Mouse (Mus musculus) embryonic facial prominence, embryonic 10.5 days (tissue): ENCODE measurements around the gene Arhgap15. TPM values are rescaled to one million over a fixed set of nuclear protein-coding genes. Genes with fewer than 3 reads are reported as not detected.

ENCODE experiments used
- DNase-seq: peaks from one replicate; pipeline ENCODE4 v3.0.0-alpha.2; 2017; ENCODE audit warnings: low spot score
- H3K27ac ChIP-seq: fragments of 300-500 bp; sonication (generic); replicated peaks from 2 replicates; pipeline ENCODE4 v1.5.1; 2016; ENCODE audit warnings: mild to moderate bottlenecking
- H3K27me3 ChIP-seq: fragments of 300-500 bp; sonication (generic); replicated peaks from 2 replicates; pipeline ENCODE4 v1.6.1; 2016; ENCODE audit warnings: low read depth, mild to moderate bottlenecking; ENCODE audit not compliant: poor library complexity, severe bottlenecking
- H3K36me3 ChIP-seq: fragments of 300-500 bp; sonication (generic); replicated peaks from 2 replicates; pipeline ENCODE4 v1.6.1; 2016; ENCODE audit warnings: mild to moderate bottlenecking, moderate library complexity
- H3K4me1 ChIP-seq: fragments of 300-500 bp; sonication (generic); 2 replicates; pipeline ENCODE4 v1.6.1; 2016
- H3K4me3 ChIP-seq: fragments of 300-500 bp; sonication (generic); 2 replicates; pipeline ENCODE4 v1.5.1; 2016; ENCODE audit warnings: mild to moderate bottlenecking, moderate library complexity
- H3K9me3 ChIP-seq: fragments of 300-500 bp; sonication (generic); 2 replicates; pipeline ENCODE4 v1.6.1; 2016; ENCODE audit warnings: mild to moderate bottlenecking
- WGBS: fragments of 180-500 bp; shearing (Covaris S2); methylation state at CpG from one replicate; pipeline ENCODE4 v1.1.7; 2016; 5-methylcytosine and 5-hydroxymethylcytosine counted together
- polyA plus RNA-seq: library from polyadenylated mRNA; unstranded; fragments of >200 nt; fragmentation: Nextera tagmentation; extraction: Ambion mirVana; gene quantifications from 2 replicates; pipeline ENCODE4 v1.2.1, GENCODE M21; 2016

Arhgap15 gene
- polyA plus RNA-seq, 1 experiment from 2014 or later = 0.31 TPM

- no peaks in the 10 kb centered on the region for H3K9me3 ChIP-seq
- H3K27ac ChIP-seq = no peak overlapping the region; the same call in 1 of the 2 replicates
- H3K27me3 ChIP-seq = no peaks in the 10 kb centered on the region
- peaks cover 19% of the 10 kb centered on the region for H3K4me1 ChIP-seq
- no peak overlapping the region for H3K4me3 ChIP-seq
- 17% methylated on average over 8 of the region's 8 CpGs for WGBS
- no peaks in the 10 kb centered on the region for H3K36me3 ChIP-seq
- no peak for DNase-seq
These were observed 469.7 kb downstream of the Arhgap15 start for GRCm38 (mm10) chr2:44218317-44218716.

DNA sequence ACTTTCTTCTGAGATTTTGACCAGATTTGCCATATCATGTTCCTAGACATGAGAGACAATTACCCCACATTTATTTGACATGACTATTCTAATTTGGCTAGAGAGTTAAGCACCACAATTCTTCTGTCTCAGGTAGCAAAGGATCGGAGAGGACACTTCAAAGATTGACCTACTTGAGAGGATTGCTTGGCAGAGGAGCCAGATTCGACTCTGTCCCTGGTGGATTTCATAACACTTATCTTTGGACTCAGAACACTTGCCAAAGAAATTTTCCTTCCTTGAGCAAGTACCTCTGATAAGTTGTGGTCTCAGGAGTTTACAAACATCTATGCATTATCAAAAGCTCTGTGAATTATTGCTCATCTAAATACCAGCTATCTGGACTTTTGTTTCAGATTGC is 473.1 kb downstream of the Arhgap15 start:
- Histone ChIP-seq H3K4me3 (no peak overlapping the region), H3K27ac (no peak overlapping the region), H3K4me1 (peaks cover 19% of the 10 kb centered on the region), H3K27me3 (no peaks in the 10 kb centered on the region), H3K9me3 (no peaks in the 10 kb centered on the region), H3K36me3 (no peaks in the 10 kb centered on the region)
- WGBS = 60% methylated on average over 2 of the region's 2 CpGs
- no peak for DNase-seq

DNA sequence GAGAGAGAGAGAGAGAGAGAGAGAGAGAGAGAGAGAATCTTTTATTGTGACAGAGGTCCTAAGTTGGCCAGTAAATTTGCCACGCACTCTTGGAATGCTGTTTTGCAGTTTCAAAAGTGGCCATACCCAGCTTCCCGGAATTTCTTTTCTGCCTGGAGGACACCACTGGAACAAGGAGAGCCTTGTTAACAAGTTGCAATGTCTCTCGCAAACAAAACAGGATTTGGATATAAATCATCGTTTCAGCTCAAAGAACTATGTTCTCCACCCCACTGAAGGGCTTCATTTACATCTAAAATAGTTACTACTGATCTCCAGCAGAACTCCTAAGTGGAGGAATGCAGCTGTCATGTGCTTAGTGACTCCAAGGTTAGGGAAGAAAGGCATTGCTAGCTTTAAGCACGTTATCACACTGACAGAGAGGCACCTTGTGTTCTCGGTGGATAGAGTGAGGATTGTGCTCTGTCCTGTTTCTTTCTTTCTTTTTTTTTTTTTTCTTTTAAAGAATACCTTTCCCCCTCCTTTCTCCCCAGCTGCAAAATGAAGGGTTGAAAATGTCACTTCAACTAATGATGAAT is 473.6 kb downstream of the Arhgap15 start:
- no peaks in the 10 kb centered on the region for H3K36me3 ChIP-seq
- no peaks in the 10 kb centered on the region for H3K9me3 ChIP-seq
- H3K27ac ChIP-seq = no peak overlapping the region
- H3K27me3 ChIP-seq = no peaks in the 10 kb centered on the region
- peaks cover 19% of the 10 kb centered on the region for H3K4me1 ChIP-seq
- 10% methylated on average over 6 of the region's 6 CpGs for WGBS
- no peak overlapping the region for H3K4me3 ChIP-seq
- DNase-seq = peak; percentile 15

DNA sequence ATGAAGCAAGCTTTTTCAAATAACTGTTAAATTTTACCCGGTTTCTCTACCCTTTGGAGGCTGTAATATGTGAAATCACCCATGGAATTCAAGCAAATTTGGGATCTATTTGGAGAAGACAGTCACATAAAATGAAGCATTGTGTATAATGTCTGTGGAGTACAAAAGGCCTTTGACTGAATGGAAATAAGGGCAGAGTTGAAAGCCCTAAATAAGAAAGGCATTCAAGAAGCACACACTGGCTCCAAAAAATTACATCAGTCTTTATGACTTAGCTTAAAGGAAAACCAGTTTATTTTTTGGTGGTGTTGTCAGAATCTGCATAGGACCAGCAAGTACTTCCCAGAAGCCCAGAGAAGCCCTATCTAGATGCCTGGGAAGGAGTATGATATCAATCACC is 486.2 kb downstream of the Arhgap15 start:
- no peaks in the 10 kb centered on the region for H3K9me3 ChIP-seq
- no peaks in the 10 kb centered on the region for H3K27me3 ChIP-seq
- no peak overlapping the region for H3K27ac ChIP-seq
- H3K4me3 ChIP-seq = no peak overlapping the region
- 37% methylated on average over 1 of the region's 1 CpGs for WGBS
- no peaks in the 10 kb centered on the region for H3K4me1 ChIP-seq
- H3K36me3 ChIP-seq = no peaks in the 10 kb centered on the region
- no peak for DNase-seq

DNA sequence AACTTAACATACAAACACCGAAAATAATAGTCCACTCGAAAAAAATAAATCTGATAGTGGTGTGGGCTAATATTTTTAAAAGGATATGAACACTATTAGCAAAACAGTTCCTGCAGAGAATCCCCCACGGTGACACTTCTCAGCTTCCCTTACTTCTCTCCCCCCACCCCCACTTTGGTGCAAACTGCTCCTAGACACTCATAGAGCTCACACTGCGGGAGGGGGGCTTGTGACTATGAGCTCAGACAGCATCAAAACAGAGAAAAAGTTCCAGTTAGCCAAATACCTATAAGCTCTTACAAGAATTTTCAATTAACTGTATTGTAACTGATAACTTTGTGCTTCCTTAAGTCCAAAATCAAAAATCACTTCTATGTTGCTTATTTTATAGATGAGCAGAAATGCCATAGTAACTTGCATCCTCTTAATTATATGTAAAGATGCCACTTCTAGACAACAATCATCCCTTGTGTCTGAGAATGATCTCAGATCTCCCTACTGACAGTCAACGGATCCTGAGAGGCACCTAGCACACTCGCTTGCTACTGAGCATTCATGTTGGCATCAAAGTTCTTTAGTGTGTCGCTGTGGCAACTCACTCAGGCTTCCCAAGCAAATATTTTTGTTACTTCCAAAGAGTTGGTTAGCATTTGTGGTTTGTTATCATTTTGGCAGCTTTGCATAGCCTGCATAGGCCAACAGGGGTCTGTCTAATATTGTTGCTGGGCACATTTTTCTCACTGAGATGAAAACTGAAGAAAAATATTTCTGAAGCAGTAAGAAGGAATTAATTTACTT is 493.2 kb downstream of the Arhgap15 start:
- no peak overlapping the region for H3K27ac ChIP-seq
- no peaks in the 10 kb centered on the region for H3K27me3 ChIP-seq
- 64% methylated on average over 7 of the region's 7 CpGs for WGBS
- H3K9me3 ChIP-seq = no peaks in the 10 kb centered on the region
- H3K4me3 ChIP-seq = no peak overlapping the region
- H3K4me1 ChIP-seq = 0 out of 2 replicates have a peak, but pooled peaks cover 2% of the 10 kb centered on the region
- no peaks in the 10 kb centered on the region for H3K36me3 ChIP-seq
- no peak for DNase-seq

GRCm38 (mm10) chr2:44242628-44243255 is 494.1 kb downstream of the Arhgap15 start:
- Histone ChIP-seq H3K4me1 (0 out of 2 replicates have a peak, but pooled peaks cover 2% of the 10 kb centered on the region), H3K27ac (no peak overlapping the region), H3K9me3 (no peaks in the 10 kb centered on the region), H3K27me3 (no peaks in the 10 kb centered on the region), H3K4me3 (no peak overlapping the region), H3K36me3 (no peaks in the 10 kb centered on the region)
- WGBS = 87% methylated on average over 15 of the region's 15 CpGs
- DNase-seq = no peak

DNA sequence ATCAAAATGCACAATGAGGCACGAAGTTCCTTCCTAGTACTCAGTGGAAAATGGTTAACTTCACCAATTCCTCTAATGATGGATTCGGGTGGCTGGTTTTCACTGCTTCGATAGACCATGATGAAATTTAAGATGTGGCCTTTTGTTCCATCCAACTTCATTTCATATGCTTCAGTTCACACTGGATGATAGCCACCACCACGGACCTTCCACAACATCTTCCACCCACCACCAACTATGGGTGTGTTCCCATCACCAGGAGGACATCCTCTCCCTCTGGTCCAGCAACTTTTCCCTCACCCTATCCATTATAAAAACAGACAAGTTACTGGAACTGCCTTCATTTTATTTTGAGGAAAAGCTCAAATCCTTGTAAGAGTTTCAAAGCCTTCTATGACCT is 506.7 kb downstream of the Arhgap15 start:
- no peak for DNase-seq
- H3K27me3 ChIP-seq = no peaks in the 10 kb centered on the region
- no peak overlapping the region for H3K27ac ChIP-seq
- no peak overlapping the region for H3K4me3 ChIP-seq
- no peaks in the 10 kb centered on the region for H3K9me3 ChIP-seq
- WGBS = 74% methylated on average over 4 of the region's 4 CpGs
- H3K36me3 ChIP-seq = no peaks in the 10 kb centered on the region
- no peaks in the 10 kb centered on the region for H3K4me1 ChIP-seq

DNA sequence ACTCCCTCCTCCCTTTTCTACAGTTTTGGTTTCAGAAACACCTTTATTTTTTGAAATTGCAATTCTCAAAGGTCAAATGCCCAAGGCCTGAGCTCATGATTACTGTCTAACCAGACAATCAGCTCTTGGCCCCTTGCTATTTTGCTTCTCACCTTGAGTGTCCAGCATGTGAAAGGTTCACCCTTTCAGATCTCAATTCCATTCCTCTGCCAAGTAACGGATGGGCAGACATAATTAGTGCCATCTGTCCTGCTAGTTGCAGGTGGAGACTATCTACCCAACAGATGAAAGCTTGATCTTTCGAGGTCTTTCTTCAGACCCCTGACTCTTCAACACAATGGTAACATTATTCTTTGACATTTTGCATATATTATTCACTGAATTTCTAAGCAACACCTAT is 509.3 kb downstream of the Arhgap15 start:
- DNase-seq = no peak
- WGBS = 64% methylated on average over 2 of the region's 2 CpGs
- Histone ChIP-seq H3K9me3 (no peaks in the 10 kb centered on the region), H3K36me3 (no peaks in the 10 kb centered on the region), H3K27me3 (no peaks in the 10 kb centered on the region), H3K4me3 (no peak overlapping the region), H3K4me1 (no peaks in the 10 kb centered on the region), H3K27ac (no peak overlapping the region)

GRCm38 (mm10) chr2:44271455-44272346 is 523.1 kb downstream of the Arhgap15 start:
- H3K27ac ChIP-seq = no peak overlapping the region
- WGBS = 59% methylated on average over 17 of the region's 17 CpGs
- H3K9me3 ChIP-seq = no peaks in the 10 kb centered on the region
- no peaks in the 10 kb centered on the region for H3K36me3 ChIP-seq
- peaks cover 10% of the 10 kb centered on the region for H3K4me1 ChIP-seq
- DNase-seq = peak; percentile 18
- H3K27me3 ChIP-seq = no peaks in the 10 kb centered on the region
- H3K4me3 ChIP-seq = no peak overlapping the region

DNA sequence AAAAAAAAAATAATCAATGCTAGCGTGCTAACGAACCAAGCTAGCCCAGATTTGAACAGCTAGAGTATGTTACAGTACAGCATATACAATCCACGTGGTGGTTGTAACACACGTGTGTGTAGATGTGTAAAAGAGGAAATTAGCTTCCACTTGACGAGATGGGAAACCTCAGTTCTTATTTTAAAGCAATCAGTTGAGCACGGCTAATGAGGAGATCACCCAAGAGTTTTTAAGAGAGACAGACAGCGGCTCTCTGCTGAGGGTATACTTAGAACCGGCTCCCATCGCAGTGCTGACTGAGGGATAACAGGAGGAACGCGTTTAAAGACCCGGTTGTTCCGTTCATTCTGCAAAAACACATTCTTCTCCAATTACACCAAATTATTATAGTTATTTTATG is 524.0 kb downstream of the Arhgap15 start:
- no peak overlapping the region for H3K4me3 ChIP-seq
- no peak overlapping the region for H3K27ac ChIP-seq
- 77% methylated on average over 13 of the region's 13 CpGs for WGBS
- no peaks in the 10 kb centered on the region for H3K9me3 ChIP-seq
- no peak for DNase-seq
- H3K4me1 ChIP-seq = peaks cover 10% of the 10 kb centered on the region
- no peaks in the 10 kb centered on the region for H3K27me3 ChIP-seq
- no peaks in the 10 kb centered on the region for H3K36me3 ChIP-seq

DNA sequence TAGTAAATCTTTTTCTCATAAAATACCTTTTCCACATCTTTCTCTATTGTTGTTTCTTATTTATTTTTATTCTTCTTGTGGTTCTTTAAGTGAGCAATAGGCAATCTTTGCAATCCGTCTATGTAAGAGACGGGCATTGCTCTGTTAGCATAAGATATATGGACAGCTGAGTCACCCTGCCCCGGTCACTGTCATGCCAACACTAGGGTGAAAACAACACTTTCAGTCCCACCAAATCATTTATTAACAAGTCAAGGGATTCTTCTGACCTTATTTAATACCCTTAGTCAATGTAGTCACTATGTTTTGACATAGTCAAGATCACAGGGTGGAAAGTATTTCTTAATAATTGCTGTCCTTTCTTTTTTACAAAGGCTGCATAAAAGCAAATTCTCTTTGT is 525.8 kb downstream of the Arhgap15 start:
- peaks cover 10% of the 10 kb centered on the region for H3K4me1 ChIP-seq
- H3K4me3 ChIP-seq = no peak overlapping the region
- H3K9me3 ChIP-seq = no peaks in the 10 kb centered on the region
- no peak for DNase-seq
- WGBS = 90% methylated on average over 3 of the region's 3 CpGs
- no peaks in the 10 kb centered on the region for H3K27me3 ChIP-seq
- no peak overlapping the region for H3K27ac ChIP-seq
- H3K36me3 ChIP-seq = no peaks in the 10 kb centered on the region

DNA sequence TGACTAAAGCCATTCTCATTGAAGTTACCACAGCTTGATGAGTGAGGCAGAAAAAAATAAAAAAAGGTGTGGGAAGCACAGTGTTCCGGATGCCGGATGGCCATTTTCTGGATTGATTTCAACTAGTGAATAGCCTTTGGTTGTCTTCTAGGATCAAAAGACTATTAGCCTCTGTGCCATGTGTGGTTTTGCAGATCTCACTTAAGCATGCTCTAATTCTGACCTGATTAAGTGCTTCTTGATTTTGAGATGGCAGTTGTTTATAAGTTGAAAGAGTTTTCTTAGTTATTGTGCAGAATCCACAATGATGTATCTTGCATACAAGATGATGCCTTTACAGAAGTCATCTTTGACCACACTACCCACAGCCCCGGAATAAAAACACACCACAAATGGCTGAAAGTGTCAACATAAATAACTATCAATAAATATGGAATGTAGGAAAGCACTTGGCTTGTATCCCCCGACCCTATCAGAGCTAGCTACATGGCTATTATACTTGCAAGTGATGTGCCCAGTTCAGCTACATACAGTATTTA is 537.6 kb downstream of the Arhgap15 start:
- Histone ChIP-seq H3K27ac (no peak overlapping the region), H3K36me3 (no peaks in the 10 kb centered on the region), H3K9me3 (no peaks in the 10 kb centered on the region), H3K27me3 (no peaks in the 10 kb centered on the region), H3K4me3 (no peak overlapping the region), H3K4me1 (no peaks in the 10 kb centered on the region)
- no peak for DNase-seq
- WGBS = 88% methylated on average over 4 of the region's 4 CpGs
